Mouse (Mus musculus): ENCODE data around the gene Olfr716. TPM values are rescaled to one million over a fixed set of nuclear protein-coding genes. Genes with fewer than 3 reads are reported as not detected.
"Not testable (repeated sequence)": the region's sequence is repeated elsewhere in the genome, so short reads cannot be mapped to it uniquely, and the experiment has no call there.

Gene Olfr716
- not detected in 2 replicates for total RNA-seq (2017)

DNA sequence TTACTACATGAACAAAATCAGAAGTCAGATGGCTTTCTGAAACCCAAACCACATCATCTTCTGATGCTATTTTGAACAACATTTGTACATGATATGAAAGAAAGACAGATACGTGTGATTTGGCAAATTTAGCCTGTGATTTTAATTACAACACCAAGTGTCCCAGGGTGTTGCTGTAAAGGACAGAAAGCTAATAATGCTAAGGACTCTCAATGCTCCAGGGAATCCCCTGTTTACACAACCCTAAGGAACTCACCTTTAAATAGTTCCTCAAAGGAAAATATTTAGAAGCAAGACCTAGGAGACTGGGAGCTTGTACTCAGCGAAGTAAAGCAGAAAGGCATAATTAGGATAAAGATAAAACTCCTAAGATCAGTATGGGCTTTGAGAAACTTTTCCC, at the start of gene Olfr716:
Gene Olfr716, plus strand, starts transcription at position 301 of the 400 bp plus-strand sequence.
- ATAC-seq (replicated peaks; ENCODE audit: low read depth, poor library complexity, severe bottlenecking), result not testable (repeated sequence)

DNA sequence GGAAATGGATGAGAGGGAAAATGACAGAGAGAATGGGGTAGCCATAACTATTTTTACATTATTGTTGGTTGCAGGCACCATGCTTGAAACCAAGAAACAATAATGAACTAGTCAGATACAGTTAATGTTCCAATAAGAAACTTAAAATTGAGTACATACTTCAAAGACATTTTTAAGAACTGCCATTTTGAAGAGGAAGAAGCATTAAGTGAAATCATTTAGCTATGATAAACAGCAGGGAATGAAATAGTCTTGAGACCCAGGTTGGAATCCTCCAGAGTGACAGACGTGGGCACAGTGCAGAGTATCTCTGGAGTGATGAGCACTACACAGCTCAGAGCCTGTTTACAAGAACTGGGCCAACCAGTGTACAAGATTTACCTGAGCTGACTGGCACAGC, 45.2 kb upstream of the Olfr716 start, which contains the start of gene Olfr17:
Gene Olfr17, plus strand, starts transcription at position 301 of the 400 bp plus-strand sequence.
- ATAC-seq (replicated peaks; ENCODE audit: low read depth, poor library complexity, severe bottlenecking), result no peak

DNA sequence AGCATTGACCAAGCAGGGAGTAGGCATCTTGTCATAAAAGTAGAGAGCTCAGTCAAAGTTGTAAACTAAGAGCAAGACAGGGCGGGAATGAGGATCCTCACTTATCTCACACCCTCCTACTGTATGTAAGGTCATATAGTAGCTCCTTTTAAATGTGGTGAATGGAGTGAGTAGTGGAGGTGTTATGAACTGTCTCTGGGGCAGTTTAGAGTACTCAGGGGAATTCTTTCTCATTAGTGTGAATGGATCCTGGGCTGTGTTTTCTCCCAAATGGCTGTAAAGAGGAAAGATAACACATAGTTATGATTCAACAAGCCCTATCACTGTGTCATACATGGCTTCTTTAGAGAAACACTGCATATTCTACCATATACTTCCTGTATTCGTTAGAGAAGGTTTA, 27.9 kb upstream of the Olfr716 start, which contains the start of gene Olfr715b:
Gene Olfr715b, minus strand, starts transcription at position 101 of the 400 bp plus-strand sequence.
- not testable (repeated sequence) for ATAC-seq (replicated peaks; ENCODE audit: low read depth, poor library complexity, severe bottlenecking)

DNA sequence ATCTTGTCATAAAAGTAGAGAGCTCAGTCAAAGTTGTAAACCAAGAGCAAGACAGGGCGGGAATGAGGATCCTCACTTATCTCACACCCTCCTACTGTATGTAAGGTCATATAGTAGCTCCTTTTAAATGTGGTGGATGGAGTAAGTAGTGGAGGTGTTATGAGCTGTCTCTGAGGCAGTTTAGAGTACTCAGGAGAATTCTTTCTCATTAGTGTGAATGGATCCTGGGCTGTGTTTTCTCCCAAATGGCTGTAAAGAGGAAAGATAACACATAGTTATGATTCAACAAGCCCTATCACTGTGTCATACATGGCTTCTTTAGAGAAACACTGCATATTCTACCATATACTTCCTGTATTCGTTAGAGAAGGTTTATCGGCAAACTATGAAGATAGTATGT, 7.1 kb upstream of the Olfr716 start, which contains the start of gene Olfr715:
Gene Olfr715, minus strand, starts transcription at position 101 of the 400 bp plus-strand sequence.
- not testable (repeated sequence) for ATAC-seq (replicated peaks; ENCODE audit: low read depth, poor library complexity, severe bottlenecking)

DNA sequence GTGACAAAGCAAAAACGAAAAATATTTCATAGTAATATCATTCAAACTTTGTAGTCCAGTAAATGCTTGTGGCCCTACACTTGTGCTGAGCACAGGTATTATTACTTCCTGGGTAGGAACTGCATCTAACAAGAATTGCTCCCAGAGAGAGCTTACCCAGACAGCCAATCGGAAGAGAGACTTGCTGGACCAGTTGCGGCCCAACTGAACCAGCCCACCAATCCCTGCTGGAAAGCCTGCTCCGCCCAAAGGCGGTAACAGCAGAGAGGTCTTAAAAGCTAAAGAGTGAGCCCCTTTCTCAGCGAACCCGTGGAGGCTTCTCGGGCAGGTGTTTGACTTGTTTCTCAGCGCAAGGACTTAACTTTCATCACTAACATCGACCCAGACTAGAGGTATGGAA, 28.6 kb downstream of the Olfr716 start, which contains the start of gene Nlrp14:
Gene Nlrp14, plus strand, starts transcription at position 301 of the 400 bp plus-strand sequence.
- no peak for ATAC-seq (replicated peaks; ENCODE audit: low read depth, poor library complexity, severe bottlenecking)

DNA sequence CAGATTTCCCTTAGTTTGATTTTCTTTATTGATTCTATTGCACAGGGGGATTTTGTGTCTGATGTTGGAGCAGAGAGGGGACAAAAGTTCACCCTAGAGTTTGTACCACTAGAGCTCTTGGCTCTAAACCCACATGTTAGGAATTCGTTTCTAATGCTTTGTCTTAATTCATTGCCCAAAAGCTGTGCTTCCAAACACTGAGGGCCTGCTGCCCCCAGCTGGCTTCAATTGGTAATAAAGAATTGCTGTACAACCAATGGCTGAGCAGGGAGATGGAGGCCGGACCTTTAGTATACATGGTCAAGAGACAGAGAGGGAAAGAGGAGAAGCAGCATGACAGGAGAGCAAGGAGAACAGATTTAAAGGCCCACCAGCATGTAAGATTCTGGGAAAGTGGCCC, 42.3 kb downstream of the Olfr716 start:
- ATAC-seq (replicated peaks; ENCODE audit: low read depth, poor library complexity, severe bottlenecking), result no peak

Other genes with a start within 250 kb of the Olfr716 start
- gene Olfr707, start 237.1 kb upstream of the Olfr716 start, total RNA-seq (2017), result not detected in 2 replicates
- not detected in 2 replicates for gene Olfr1532-ps1, start 230.3 kb upstream of the Olfr716 start, total RNA-seq (2017)
- not detected in 2 replicates for gene Olfr709-ps1, start 206.1 kb upstream of the Olfr716 start, total RNA-seq (2017)
- gene Olfr710, start 190.0 kb upstream of the Olfr716 start, total RNA-seq (2017), result not detected in 2 replicates
- not detected in 2 replicates for gene Olfr6, start 174.4 kb upstream of the Olfr716 start, total RNA-seq (2017)
- gene Olfr711, start 162.9 kb upstream of the Olfr716 start, total RNA-seq (2017), result not detected in 2 replicates
- gene Olfr2, start 132.3 kb upstream of the Olfr716 start, total RNA-seq (2017), result 0.87 TPM in 1 of 2 replicates, not detected in the other
- gene Olfr713, start 107.2 kb upstream of the Olfr716 start, total RNA-seq (2017), result not detected in 2 replicates
- gene Olfr714, start 67.3 kb upstream of the Olfr716 start, total RNA-seq (2017), result not detected in 2 replicates
- not detected in 2 replicates for gene Olfr17, start 45.1 kb upstream of the Olfr716 start, total RNA-seq (2017)
- gene Olfr715b, start 28.0 kb upstream of the Olfr716 start, total RNA-seq (2017), result not detected in 2 replicates
- gene Olfr715, start 7.2 kb upstream of the Olfr716 start, total RNA-seq (2017), result not detected in 2 replicates
- gene Nlrp14, start 28.7 kb downstream of the Olfr716 start, total RNA-seq (2017), result not detected in 2 replicates
- not detected in 2 replicates for gene Rbmxl2, start 71.1 kb downstream of the Olfr716 start, total RNA-seq (2017)
- not detected in 2 replicates for gene Syt9, start 232.4 kb downstream of the Olfr716 start, total RNA-seq (2017)

Measured in common myeloid progenitor, adult 5-6 weeks (primary cell).